Mouse (Mus musculus) C2C12 (cell line): ENCODE data around the gene Atxn7l2. TPM values are rescaled to one million over a fixed set of nuclear protein-coding genes. Genes with fewer than 3 reads are reported as not detected.

Experiments used
- H3K27me3 ChIP-seq: one replicate; pipeline ENCODE4 v1.6.1; 2011; ENCODE audit not compliant: control insufficient read depth, insufficient read depth, insufficient read length
- H3K36me3 ChIP-seq: one replicate; pipeline ENCODE4 v1.6.1; 2011; ENCODE audit not compliant: control insufficient read depth, insufficient read depth
- H3K4me3 ChIP-seq: one replicate; pipeline ENCODE4 v1.5.1; 2011; ENCODE audit warnings: mild to moderate bottlenecking, control low read depth; ENCODE audit not compliant: poor library complexity, insufficient read depth, severe bottlenecking
- H3K79me2 ChIP-seq: one replicate; pipeline ENCODE4 v1.6.1; 2011; ENCODE audit not compliant: control insufficient read depth, insufficient read depth
- H3K79me3 ChIP-seq: one replicate; pipeline ENCODE4 v1.6.1; 2011; ENCODE audit warnings: low read depth, control low read depth
- H3ac ChIP-seq: one replicate; pipeline ENCODE3; 2011; ENCODE audit warnings: low read depth; ENCODE audit not compliant: control insufficient read depth, insufficient read length
- CEBPB ChIP-seq: IDR thresholded peaks from one replicate; pipeline ENCODE4 v1.6.1; 2011; ENCODE audit warnings: low read depth, mild to moderate bottlenecking, control low read depth, moderate library complexity
- CTCF ChIP-seq: IDR thresholded peaks from one replicate; pipeline ENCODE4 v1.5.1; 2011; ENCODE audit not compliant: control insufficient read depth, insufficient read depth, insufficient read length
- FOSL1 ChIP-seq: IDR thresholded peaks from one replicate; pipeline ENCODE4 v1.8.0; 2011; ENCODE audit warnings: mild to moderate bottlenecking, low read length; ENCODE audit not compliant: poor library complexity, insufficient read depth, severe bottlenecking
- MAX ChIP-seq: IDR thresholded peaks from one replicate; pipeline ENCODE4 v1.6.1; 2011; ENCODE audit warnings: mild to moderate bottlenecking, control low read depth
- MYOD1 ChIP-seq: IDR thresholded peaks from one replicate; pipeline ENCODE4 v1.6.1; 2011; ENCODE audit warnings: low read depth; ENCODE audit not compliant: control insufficient read depth, insufficient read length
- MYOG ChIP-seq: IDR thresholded peaks from one replicate; pipeline ENCODE4 v1.6.1; 2011; ENCODE audit not compliant: control insufficient read depth, insufficient read length; ENCODE audit errors: extremely low read depth
- USF1 ChIP-seq: IDR thresholded peaks from one replicate; pipeline ENCODE4 v1.6.1; 2011; ENCODE audit warnings: low read depth, mild to moderate bottlenecking, control low read depth, moderate library complexity
- polyA plus RNA-seq: library from polyadenylated mRNA; unstranded; fragments of >200 nt; fragmentation: generic; extraction: Trizol; gene quantifications from one replicate; pipeline ENCODE4 v1.2.1, GENCODE M21; 2012; ENCODE audit warnings: missing spikeins

Atxn7l2 gene
- polyA plus RNA-seq, 1 experiment = 6.8 TPM

DNA sequence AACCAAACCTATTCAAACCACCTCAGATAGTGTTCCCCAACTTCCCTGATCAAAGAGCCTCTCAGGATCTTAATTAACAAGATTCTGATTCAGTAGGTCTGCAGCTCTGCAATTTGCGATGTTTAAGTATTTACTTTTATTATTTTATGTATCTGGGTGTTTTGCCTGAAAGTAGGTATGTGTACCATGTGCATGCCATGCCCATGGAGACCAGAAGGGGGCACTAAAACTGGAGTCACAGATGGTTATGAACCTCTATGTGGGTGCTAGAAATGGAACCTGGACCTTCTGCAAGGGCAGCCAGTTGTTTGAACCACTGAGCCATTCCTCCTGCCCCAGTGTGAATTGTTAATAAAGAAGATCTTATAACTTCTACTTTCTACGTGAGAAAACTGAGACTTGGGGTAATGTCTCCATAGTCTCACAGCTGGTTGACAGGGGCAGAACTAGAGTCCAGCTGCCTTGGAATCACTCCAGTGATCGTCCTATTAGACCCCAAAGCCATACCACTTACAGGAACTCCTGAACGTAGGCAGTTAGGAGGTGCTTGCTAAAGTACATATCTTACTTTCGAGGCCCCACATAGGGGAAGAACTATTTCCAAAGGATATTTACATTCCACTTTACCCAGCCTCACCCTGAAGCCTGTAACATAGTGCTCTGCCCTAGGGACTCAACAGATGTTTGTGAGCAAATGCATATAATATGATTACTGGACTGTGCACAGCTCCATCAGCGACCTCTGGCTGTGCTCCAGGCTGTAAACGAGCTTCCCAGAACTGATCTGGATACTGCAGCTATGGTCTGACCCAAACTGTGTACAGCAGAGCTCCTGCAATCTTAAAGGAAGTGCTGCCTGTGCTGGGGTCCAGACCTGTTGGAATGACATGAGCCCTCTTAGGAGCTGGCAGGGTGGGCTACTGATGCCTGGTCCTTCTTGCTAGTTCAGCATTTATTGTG, 31.7 kb downstream of the Atxn7l2 start:
- Histone ChIP-seq H3K79me3 (no peaks in the 10 kb centered on the region), H3ac (no peak overlapping the region), H3K4me3 (no peak overlapping the region), H3K79me2 (no peaks in the 10 kb centered on the region), H3K36me3 (no peaks in the 10 kb centered on the region), H3K27me3 (peaks cover 30% of the 10 kb centered on the region)
- TF ChIP-seq USF1 = no peak

DNA sequence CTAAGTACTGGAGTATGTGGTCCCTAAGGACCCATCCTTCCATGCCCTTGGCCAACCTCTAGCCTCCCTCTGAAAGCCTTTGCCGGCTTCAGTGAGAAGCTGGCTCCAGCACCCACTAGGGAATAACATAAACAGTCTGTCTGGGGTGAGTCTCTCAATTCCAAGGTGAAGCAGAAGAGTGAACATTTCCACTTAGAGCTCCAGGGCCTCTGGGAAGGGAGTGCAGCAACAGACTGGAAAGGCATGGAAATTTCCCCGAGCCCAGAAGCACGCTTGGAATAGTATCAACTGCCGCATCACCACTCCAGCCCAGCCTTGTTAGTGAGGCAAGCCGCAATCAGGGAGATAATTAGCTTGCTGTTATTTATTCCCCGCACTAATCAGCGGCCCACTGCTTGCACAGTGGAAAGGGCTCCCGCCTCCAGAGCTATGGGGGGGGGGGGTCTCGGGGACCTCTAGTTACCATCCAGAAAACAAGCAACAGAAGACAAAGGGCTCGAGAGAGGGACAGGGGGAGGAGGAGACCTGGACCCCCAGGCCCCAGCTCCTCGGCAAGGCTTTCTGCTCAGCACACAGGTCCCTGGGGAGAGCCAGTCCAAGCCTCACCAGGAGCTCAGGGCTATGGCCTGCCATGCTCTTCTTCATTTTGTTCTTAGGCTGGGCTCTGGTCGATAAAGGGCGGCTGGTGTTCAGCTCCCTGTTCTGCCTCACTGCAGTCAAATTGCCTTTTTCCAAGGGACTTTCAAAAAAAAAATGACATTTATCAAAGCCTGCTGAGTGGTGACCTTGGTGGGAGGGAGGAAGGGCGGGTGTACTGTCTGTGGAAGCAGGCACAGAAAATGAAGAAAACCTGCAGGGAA, 35.8 kb downstream of the Atxn7l2 start:
- H3K79me3 ChIP-seq = no peaks in the 10 kb centered on the region
- TF ChIP-seq MYOG = no peak
- TF ChIP-seq FOSL1 = no peak
- TF ChIP-seq MYOD1 = no peak
- no peak for TF ChIP-seq CEBPB
- TF ChIP-seq MAX = no peak
- no peak for TF ChIP-seq CTCF
- no peak for TF ChIP-seq USF1
- peaks cover 57% of the 10 kb centered on the region for H3K27me3 ChIP-seq
- H3ac ChIP-seq = no peak overlapping the region
- H3K36me3 ChIP-seq = no peaks in the 10 kb centered on the region
- no peak overlapping the region for H3K4me3 ChIP-seq
- H3K79me2 ChIP-seq = no peaks in the 10 kb centered on the region

DNA sequence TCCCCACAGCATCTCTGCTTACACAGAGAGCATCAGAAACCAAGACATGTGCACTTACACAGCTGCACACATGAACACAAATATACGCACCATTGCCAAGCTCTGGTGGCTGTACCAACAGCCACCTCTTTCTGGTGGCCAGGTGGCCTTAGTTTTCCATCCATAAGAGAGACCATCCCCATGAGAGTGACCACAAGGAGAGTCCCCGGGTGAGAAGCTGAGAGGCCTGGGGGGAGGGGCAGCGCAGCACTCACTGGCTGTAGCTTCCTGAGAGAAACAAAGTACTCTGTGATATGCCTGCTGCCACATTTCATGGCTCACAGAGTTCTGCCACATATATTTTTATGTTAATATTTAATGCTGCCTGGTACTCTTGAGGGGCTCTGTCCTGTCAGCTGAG, 41.5 kb downstream of the Atxn7l2 start:
- H3K4me3 ChIP-seq = no peak overlapping the region
- no peak for TF ChIP-seq CEBPB
- TF ChIP-seq MYOG = no peak
- no peak for TF ChIP-seq MAX
- TF ChIP-seq FOSL1 = no peak
- H3ac ChIP-seq = no peak overlapping the region
- H3K27me3 ChIP-seq = peaks cover 36% of the 10 kb centered on the region
- H3K79me2 ChIP-seq = no peaks in the 10 kb centered on the region
- H3K36me3 ChIP-seq = no peaks in the 10 kb centered on the region
- H3K79me3 ChIP-seq = no peaks in the 10 kb centered on the region

DNA sequence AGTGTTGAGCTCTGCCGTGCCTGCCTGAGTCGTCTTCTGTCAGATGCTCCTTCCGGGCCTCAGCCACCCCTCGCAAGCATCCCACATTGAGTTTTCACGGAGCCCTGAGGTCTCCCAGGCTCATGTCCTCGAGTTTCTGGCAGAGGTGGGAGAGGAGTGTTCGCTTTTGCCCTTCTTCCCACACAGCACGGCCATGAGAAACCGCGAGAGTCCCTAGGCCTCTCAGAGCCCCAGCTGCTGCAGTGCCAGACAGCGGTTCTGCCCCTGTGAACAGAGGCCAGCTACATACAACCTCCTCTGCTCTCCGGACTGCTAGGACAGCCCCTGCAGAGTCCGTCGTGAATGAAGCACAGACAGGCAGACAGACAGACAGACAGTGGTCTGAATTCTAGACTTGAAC, 43.2 kb downstream of the Atxn7l2 start:
- no peaks in the 10 kb centered on the region for H3K79me3 ChIP-seq
- no peak overlapping the region for H3K4me3 ChIP-seq
- no peaks in the 10 kb centered on the region for H3K36me3 ChIP-seq
- no peak overlapping the region for H3ac ChIP-seq
- TF ChIP-seq CTCF (no peak), MAX (no peak)
- peaks cover 26% of the 10 kb centered on the region for H3K27me3 ChIP-seq
- no peaks in the 10 kb centered on the region for H3K79me2 ChIP-seq

GRCm38 (mm10) chr3:108166486-108167211, 44.1 kb downstream of the Atxn7l2 start:
- Histone ChIP-seq H3K79me3 (no peaks in the 10 kb centered on the region), H3K36me3 (no peaks in the 10 kb centered on the region), H3ac (no peak overlapping the region), H3K79me2 (no peaks in the 10 kb centered on the region), H3K27me3 (peaks cover 23% of the 10 kb centered on the region), H3K4me3 (no peak overlapping the region)
- TF ChIP-seq CEBPB = no peak
- no peak for TF ChIP-seq MYOG
- TF ChIP-seq MYOD1 = no peak
- TF ChIP-seq FOSL1 = no peak
- TF ChIP-seq CTCF = no peak
- TF ChIP-seq USF1 = no peak
- TF ChIP-seq MAX = no peak
